Mouse (Mus musculus): ENCODE measurements around the gene Pex14. TPM values are rescaled to one million over a fixed set of nuclear protein-coding genes. Genes with fewer than 3 reads are reported as not detected.

The Pex14 gene
- polyA plus RNA-seq, 1 experiment from 2014 or later: 42.4 TPM

GRCm38 (mm10) chr4:148922221-148922700, 177.4 kb downstream of the Pex14 start:
- H3K4me2 ChIP-seq (replicated peaks; ENCODE audit: low read depth, low read length): peak overlapping the region; percentile 24
- no peaks in the 10 kb centered on the region for H3K36me3 ChIP-seq (ENCODE audit: control insufficient read depth, insufficient read depth, low read length)
- peaks cover 91% of the 10 kb centered on the region for H3K4me1 ChIP-seq (ENCODE audit: control insufficient read depth, insufficient read depth, low read length)
- ATAC-seq (ENCODE audit: low FRiP score, low TSS enrichment): peak; percentile 32
- no peaks in the 10 kb centered on the region for H3K9me3 ChIP-seq (ENCODE audit: control insufficient read depth, low read length)
- H3K9ac ChIP-seq (ENCODE audit: low read depth, low read length): no peak overlapping the region
- WGBS: 6% methylated on average over 16 of the region's 16 CpGs
- peak overlapping the region; percentile 76; the same call in 1 of the 2 replicates for H3K27ac ChIP-seq (ENCODE audit: low read depth, low read length)
- H3K4me3 ChIP-seq (ENCODE audit: low read length): peak overlapping the region; percentile 13; the same call in 1 of the 2 replicates
- peaks cover 5% of the 10 kb centered on the region for H3K27me3 ChIP-seq (ENCODE audit: control insufficient read depth, insufficient read depth, low read length)

GRCm38 (mm10) chr4:148920610-148921009, 179.1 kb downstream of the Pex14 start:
- Histone ChIP-seq H3K4me3 (ENCODE audit: low read length) (no peak overlapping the region), H3K9me3 (ENCODE audit: control insufficient read depth, low read length) (no peaks in the 10 kb centered on the region), H3K9ac (ENCODE audit: low read depth, low read length) (no peak overlapping the region), H3K27me3 (ENCODE audit: control insufficient read depth, insufficient read depth, low read length) (no peaks in the 10 kb centered on the region; the same call in none of the 2 replicates), H3K36me3 (ENCODE audit: control insufficient read depth, insufficient read depth, low read length) (no peaks in the 10 kb centered on the region), H3K4me1 (ENCODE audit: control insufficient read depth, insufficient read depth, low read length) (peaks cover 76% of the 10 kb centered on the region), H3K4me2 (replicated peaks; ENCODE audit: low read depth, low read length) (no peak overlapping the region; the same call in 1 of the 2 replicates), H3K27ac (ENCODE audit: low read depth, low read length) (peak overlapping the region; percentile 25)
- WGBS: 9% methylated on average over 11 of the region's 11 CpGs
- ATAC-seq (ENCODE audit: low FRiP score, low TSS enrichment): no peak

GRCm38 (mm10) chr4:148918707-148919447, 180.8 kb downstream of the Pex14 start:
- Histone ChIP-seq H3K4me2 (replicated peaks; ENCODE audit: low read depth, low read length) (no peak overlapping the region; the same call in 1 of the 2 replicates), H3K4me3 (ENCODE audit: low read length) (no peak overlapping the region), H3K27ac (ENCODE audit: low read depth, low read length) (peak overlapping the region; percentile 78), H3K27me3 (ENCODE audit: control insufficient read depth, insufficient read depth, low read length) (no peaks in the 10 kb centered on the region; the same call in none of the 2 replicates), H3K4me1 (ENCODE audit: control insufficient read depth, insufficient read depth, low read length) (peaks cover 68% of the 10 kb centered on the region), H3K9me3 (ENCODE audit: control insufficient read depth, low read length) (no peaks in the 10 kb centered on the region), H3K36me3 (ENCODE audit: control insufficient read depth, insufficient read depth, low read length) (no peaks in the 10 kb centered on the region), H3K9ac (ENCODE audit: low read depth, low read length) (no peak overlapping the region)
- peak; percentile 39 for ATAC-seq (ENCODE audit: low FRiP score, low TSS enrichment)
- 21% methylated on average over 15 of the region's 15 CpGs for WGBS

- H3K4me2 ChIP-seq (replicated peaks; ENCODE audit: low read depth, low read length): no peak overlapping the region
- no peaks in the 10 kb centered on the region for H3K36me3 ChIP-seq (ENCODE audit: control insufficient read depth, insufficient read depth, low read length)
- H3K4me3 ChIP-seq (ENCODE audit: low read length): no peak overlapping the region
- peaks cover 57% of the 10 kb centered on the region for H3K4me1 ChIP-seq (ENCODE audit: control insufficient read depth, insufficient read depth, low read length)
- 86% methylated on average over 15 of the region's 15 CpGs for WGBS
- H3K27me3 ChIP-seq (ENCODE audit: control insufficient read depth, insufficient read depth, low read length): no peaks in the 10 kb centered on the region; the same call in 1 of the 2 replicates
- H3K9me3 ChIP-seq (ENCODE audit: control insufficient read depth, low read length): no peaks in the 10 kb centered on the region
- H3K9ac ChIP-seq (ENCODE audit: low read depth, low read length): no peak overlapping the region
- no peak overlapping the region for H3K27ac ChIP-seq (ENCODE audit: low read depth, low read length)
- ATAC-seq (ENCODE audit: low FRiP score, low TSS enrichment): no peak
These were observed 183.8 kb downstream of the Pex14 start for GRCm38 (mm10) chr4:148915849-148916248.

- 45% methylated on average over 10 of the region's 10 CpGs for WGBS
- Histone ChIP-seq H3K4me2 (replicated peaks; ENCODE audit: low read depth, low read length) (no peak overlapping the region; the same call in 1 of the 2 replicates), H3K9ac (ENCODE audit: low read depth, low read length) (peak overlapping the region; percentile 34), H3K4me3 (ENCODE audit: low read length) (no peak overlapping the region), H3K36me3 (ENCODE audit: control insufficient read depth, insufficient read depth, low read length) (no peaks in the 10 kb centered on the region), H3K9me3 (ENCODE audit: control insufficient read depth, low read length) (no peaks in the 10 kb centered on the region), H3K27ac (ENCODE audit: low read depth, low read length) (peak overlapping the region; percentile 24; the same call in 1 of the 2 replicates), H3K27me3 (ENCODE audit: control insufficient read depth, insufficient read depth, low read length) (no peaks in the 10 kb centered on the region), H3K4me1 (ENCODE audit: control insufficient read depth, insufficient read depth, low read length) (peaks cover 53% of the 10 kb centered on the region)
- ATAC-seq (ENCODE audit: low FRiP score, low TSS enrichment): peak; percentile 75
These were observed 184.6 kb downstream of the Pex14 start for GRCm38 (mm10) chr4:148914863-148915622.

GRCm38 (mm10) chr4:148912826-148913590, 186.7 kb downstream of the Pex14 start:
- Histone ChIP-seq H3K27ac (ENCODE audit: low read depth, low read length) (no peak overlapping the region), H3K4me1 (ENCODE audit: control insufficient read depth, insufficient read depth, low read length) (peaks cover 50% of the 10 kb centered on the region), H3K4me3 (ENCODE audit: low read length) (no peak overlapping the region), H3K4me2 (replicated peaks; ENCODE audit: low read depth, low read length) (no peak overlapping the region), H3K36me3 (ENCODE audit: control insufficient read depth, insufficient read depth, low read length) (no peaks in the 10 kb centered on the region), H3K9ac (ENCODE audit: low read depth, low read length) (no peak overlapping the region), H3K27me3 (ENCODE audit: control insufficient read depth, insufficient read depth, low read length) (no peaks in the 10 kb centered on the region), H3K9me3 (ENCODE audit: control insufficient read depth, low read length) (no peaks in the 10 kb centered on the region)
- WGBS: 62% methylated on average over 8 of the region's 8 CpGs
- ATAC-seq (ENCODE audit: low FRiP score, low TSS enrichment): no peak

GRCm38 (mm10) chr4:148912134-148912533, 187.5 kb downstream of the Pex14 start:
- H3K4me1 ChIP-seq (ENCODE audit: control insufficient read depth, insufficient read depth, low read length): peaks cover 50% of the 10 kb centered on the region
- 46% methylated on average over 7 of the region's 7 CpGs for WGBS
- no peaks in the 10 kb centered on the region for H3K36me3 ChIP-seq (ENCODE audit: control insufficient read depth, insufficient read depth, low read length)
- H3K9me3 ChIP-seq (ENCODE audit: control insufficient read depth, low read length): no peaks in the 10 kb centered on the region
- ATAC-seq (ENCODE audit: low FRiP score, low TSS enrichment): no peak
- no peak overlapping the region for H3K4me2 ChIP-seq (replicated peaks; ENCODE audit: low read depth, low read length)
- H3K27ac ChIP-seq (ENCODE audit: low read depth, low read length): no peak overlapping the region
- H3K27me3 ChIP-seq (ENCODE audit: control insufficient read depth, insufficient read depth, low read length): no peaks in the 10 kb centered on the region
- H3K9ac ChIP-seq (ENCODE audit: low read depth, low read length): no peak overlapping the region
- H3K4me3 ChIP-seq (ENCODE audit: low read length): no peak overlapping the region

Data from kidney, embryonic 14.5 days (tissue).